Mouse (Mus musculus) olfactory bulb, adult 2 months (tissue): ENCODE data around the gene Abcg4. TPM values are rescaled to one million over a fixed set of nuclear protein-coding genes. Genes with fewer than 3 reads are reported as not detected.
"Not testable (repeated sequence)": the region's sequence is repeated elsewhere in the genome, so short reads cannot be mapped to it uniquely, and the experiment has no call there.

Experiments used
- H3K27ac ChIP-seq: fragments of 200-500 bp; 2 replicates; pipeline ENCODE4 v1.5.1; 2012; ENCODE audit warnings: low read depth, low read length; ENCODE audit not compliant: insufficient read depth
- H3K4me1 ChIP-seq: fragments of 200-500 bp; 2 replicates; pipeline ENCODE4 v1.6.1; 2012; ENCODE audit warnings: low read length; ENCODE audit not compliant: control insufficient read depth, insufficient read depth
- H3K4me3 ChIP-seq: fragments of 200-500 bp; 2 replicates; pipeline ENCODE4 v1.5.1; 2012; ENCODE audit warnings: mild to moderate bottlenecking, low read depth, low read length, moderate library complexity; ENCODE audit not compliant: insufficient read depth
- CTCF ChIP-seq: fragments of 200-500 bp; IDR thresholded peaks from 2 replicates; pipeline ENCODE4 v1.5.1; 2012; ENCODE audit warnings: low read depth, mild to moderate bottlenecking, low read length, moderate library complexity; ENCODE audit not compliant: insufficient read depth
- POLR2A ChIP-seq: fragments of 200-500 bp; IDR thresholded peaks from 2 replicates; pipeline ENCODE4 v1.6.1; 2012; ENCODE audit warnings: mild to moderate bottlenecking, low read depth, low read length, moderate library complexity; ENCODE audit not compliant: insufficient read depth
- WGBS: fragments of 180-500 bp; shearing (Covaris S2); methylation state at CpG from one replicate; pipeline ENCODE4 v1.1.7; 2018; 5-methylcytosine and 5-hydroxymethylcytosine counted together
- polyA plus RNA-seq: library from polyadenylated mRNA; stranded (reverse); fragments of >200 nt; gene quantifications from 2 replicates; pipeline ENCODE4 v1.2.4, GENCODE M21; 2012; ENCODE audit warnings: low replicate concordance; ENCODE audit not compliant: missing spikeins, insufficient read depth, insufficient read length

The Abcg4 gene
- polyA plus RNA-seq, 1 experiment: not detected

- H3K27ac ChIP-seq: 0 out of 2 replicates have a peak overlapping the region, but pooled peaks have one; percentile 26
- H3K4me1 ChIP-seq: peaks cover 32% of the 10 kb centered on the region
- WGBS: 33% methylated on average over 27 of the region's 27 CpGs
- TF ChIP-seq POLR2A: no peak
- TF ChIP-seq CTCF: no peak
- H3K4me3 ChIP-seq: no peak overlapping the region
These were observed 23.0 kb upstream of the Abcg4 start for GRCm38 (mm10) chr9:44311136-44312134.

- 0 out of 2 replicates have a peak overlapping the region, but pooled peaks have one; percentile 26 for H3K27ac ChIP-seq
- 57% methylated on average over 10 of the region's 10 CpGs for WGBS
These were observed 22.3 kb upstream of the Abcg4 start for GRCm38 (mm10) chr9:44310750-44311135.

GRCm38 (mm10) chr9:44309756-44310155, 21.3 kb upstream of the Abcg4 start:
- no peak for TF ChIP-seq POLR2A
- no peak for TF ChIP-seq CTCF
- no peak overlapping the region for H3K4me3 ChIP-seq
- H3K4me1 ChIP-seq: peaks cover 23% of the 10 kb centered on the region
- 74% methylated on average over 3 of the region's 3 CpGs for WGBS
- no peak overlapping the region for H3K27ac ChIP-seq

More at GRCm38 (mm10) chr9:44310750-44311135, 22.3 kb upstream of the Abcg4 start:
- TF ChIP-seq POLR2A (no peak), CTCF (no peak)
- Histone ChIP-seq H3K4me3 (no peak overlapping the region), H3K4me1 (peaks cover 30% of the 10 kb centered on the region)

- Histone ChIP-seq H3K4me3 (no peak overlapping the region), H3K27ac (no peak overlapping the region), H3K4me1 (peaks cover 16% of the 10 kb centered on the region)
- no peak for TF ChIP-seq CTCF
- TF ChIP-seq POLR2A: no peak
- WGBS: 96% methylated on average over 2 of the region's 2 CpGs
These were observed 18.8 kb upstream of the Abcg4 start for GRCm38 (mm10) chr9:44307248-44307647.

GRCm38 (mm10) chr9:44306532-44306931, 18.1 kb upstream of the Abcg4 start:
- TF ChIP-seq POLR2A (no peak), CTCF (no peak)
- no peak overlapping the region for H3K27ac ChIP-seq
- H3K4me3 ChIP-seq: no peak overlapping the region
- peaks cover 17% of the 10 kb centered on the region for H3K4me1 ChIP-seq
- 85% methylated on average over 6 of the region's 6 CpGs for WGBS

DNA sequence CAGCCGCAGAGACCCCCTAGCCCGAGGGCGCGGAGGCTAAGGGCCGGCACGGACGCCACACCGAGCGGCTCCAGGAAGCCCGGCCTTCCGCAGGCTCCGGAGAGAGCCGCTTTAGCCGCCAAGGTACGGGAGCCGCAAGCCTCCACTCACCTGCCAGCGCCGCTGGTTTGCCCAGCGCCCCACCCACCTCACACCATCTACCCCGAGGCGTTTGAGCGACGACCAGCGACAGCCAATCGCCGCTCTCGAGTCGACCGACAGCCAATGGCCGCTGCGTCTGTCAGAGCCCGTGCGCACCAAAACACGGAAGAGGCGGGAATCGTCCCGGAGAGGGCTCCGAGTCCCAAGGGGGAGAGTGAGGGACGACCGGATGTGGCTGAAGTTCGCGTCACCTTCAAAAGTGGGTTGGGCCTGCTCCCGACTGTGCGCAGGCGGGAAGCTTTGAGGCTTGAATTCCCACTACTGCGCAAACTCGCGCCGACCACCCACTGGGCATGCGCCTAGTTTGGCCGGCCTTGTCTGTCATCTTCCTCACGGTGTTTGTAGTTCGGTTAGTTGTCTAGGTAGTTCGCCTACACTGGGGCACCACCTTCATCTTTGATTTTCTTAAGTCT, 17.2 kb upstream of the Abcg4 start, which contains the start of gene Hinfp:
Gene Hinfp, minus strand, starts transcription at position 206 of the 614 bp plus-strand sequence.
- Histone ChIP-seq H3K4me1 (peaks cover 10% of the 10 kb centered on the region), H3K4me3 (peak within 1 kb of the TSS; percentile 77), H3K27ac (peak within 1 kb of the TSS; percentile 67)
- under 1% methylated on average over 54 of the region's 54 CpGs for whole genome bisulfite sequencing
- TF ChIP-seq CTCF (no peak), POLR2A (peak; percentile 71)

DNA sequence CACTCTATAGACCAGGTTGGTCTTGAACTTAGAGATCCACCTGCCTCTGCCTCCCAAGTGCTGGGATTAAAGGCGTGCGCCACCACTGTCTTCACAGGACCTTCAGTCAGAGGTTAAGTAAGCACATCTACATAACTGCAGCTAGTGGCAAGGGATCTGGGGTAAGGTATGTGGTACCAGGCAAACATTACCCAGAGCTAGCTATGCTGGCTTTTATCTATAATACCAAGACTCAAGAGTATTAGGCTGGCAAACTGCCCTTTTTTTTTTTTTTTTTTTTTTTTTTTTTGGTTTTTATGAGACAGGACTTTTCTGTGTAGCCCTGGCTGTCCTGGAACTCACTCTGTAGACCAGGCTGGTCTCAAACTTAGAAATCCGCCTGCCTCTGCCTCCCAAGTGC, 11.6 kb upstream of the Abcg4 start:
- H3K4me1 ChIP-seq, H3K27ac ChIP-seq, H3K4me3 ChIP-seq: not testable (repeated sequence)
- WGBS: 95% methylated on average over 3 of the region's 3 CpGs

DNA sequence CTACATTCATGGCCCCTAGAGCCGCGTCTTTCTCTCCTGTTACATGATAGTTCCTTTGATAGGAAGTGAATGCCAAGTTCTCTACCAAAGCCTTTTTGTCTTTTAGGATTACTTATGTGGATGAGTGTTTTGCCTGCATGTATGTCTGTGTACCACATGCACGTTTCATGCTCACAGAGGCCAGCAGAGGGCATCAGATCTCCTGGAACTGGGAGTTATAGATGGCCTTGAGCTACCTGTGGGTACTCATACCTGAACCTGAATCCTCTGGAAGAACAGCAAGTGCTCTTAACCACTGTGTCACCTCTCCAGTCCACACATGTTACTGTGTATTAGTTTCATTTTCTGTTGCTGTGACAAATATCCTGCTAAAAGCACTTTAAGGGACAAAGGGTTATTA, 4.1 kb upstream of the Abcg4 start:
- no peak overlapping the region for H3K4me3 ChIP-seq
- peaks cover 5% of the 10 kb centered on the region for H3K4me1 ChIP-seq
- TF ChIP-seq POLR2A (no peak), CTCF (no peak)
- WGBS: 65% methylated on average over 3 of the region's 3 CpGs
- no peak overlapping the region for H3K27ac ChIP-seq

GRCm38 (mm10) chr9:44288959-44289291, 510 bp upstream of the Abcg4 start:
- TF ChIP-seq CTCF: no peak
- no peak for TF ChIP-seq POLR2A
- peaks cover 14% of the 10 kb centered on the region for H3K4me1 ChIP-seq
- H3K4me3 ChIP-seq: no peak overlapping the region
- WGBS: 9% methylated on average over 11 of the region's 11 CpGs
- 0 out of 2 replicates have a peak overlapping the region, but pooled peaks have one; percentile 5 for H3K27ac ChIP-seq
